Mouse (Mus musculus) heart, adult 11 months (tissue): Measurements from ENCODE around the gene Hyal2.
A peak's percentile ranks its signal among the peaks of the same experiment; 100 is the strongest.
"Not testable (repeated sequence)": the region's sequence is repeated elsewhere in the genome, so short reads cannot be mapped to it uniquely, and the experiment has no call there.

Experiments
- DNase-seq: peaks from one replicate; pipeline ENCODE4 v3.0.0; 2022

Hyal2 gene

GRCm38 (mm10) chr9:107547026-107547425 is 20.7 kb upstream of the Hyal2 start, which contains the start of gene Zmynd10:
Gene Zmynd10 (plus strand): TSS chr9:107547298.
- DNase-seq, result peak; percentile 99

DNA sequence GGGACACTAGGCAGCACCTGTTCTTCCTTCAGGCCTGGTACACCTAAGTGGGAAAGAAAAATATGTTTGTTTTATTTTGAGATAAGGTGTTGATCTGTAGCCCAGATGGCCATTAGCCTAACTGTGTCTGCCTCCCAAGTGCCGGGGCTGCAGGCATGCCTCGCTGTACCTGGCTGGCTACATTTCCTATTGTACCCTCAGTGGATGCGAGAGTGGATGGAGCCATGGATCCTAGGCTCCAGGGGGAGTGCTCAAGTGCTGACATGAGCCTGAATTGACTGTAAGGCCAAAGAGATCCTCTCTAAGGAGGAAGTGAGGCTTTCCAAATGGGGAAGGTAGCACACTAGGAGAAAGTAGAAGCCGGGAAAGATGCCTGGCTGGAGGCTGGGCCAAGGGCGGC is 19.8 kb upstream of the Hyal2 start:
- peak; percentile 91 for DNase-seq

GRCm38 (mm10) chr9:107548820-107549219 is 18.9 kb upstream of the Hyal2 start:
- peak; percentile 92 for DNase-seq

GRCm38 (mm10) chr9:107549297-107550074 is 18.3 kb upstream of the Hyal2 start:
- peak; percentile 94 for DNase-seq

GRCm38 (mm10) chr9:107550491-107551116 is 17.1 kb upstream of the Hyal2 start:
- DNase-seq, result peak; percentile 96

- DNase-seq, result peak; percentile 98
Measured at GRCm38 (mm10) chr9:107551117-107551889, 16.4 kb upstream of the Hyal2 start, which contains the start of gene Rassf1. Gene Rassf1 (plus strand): TSS chr9:107551555.

- no peak for DNase-seq
Measured at GRCm38 (mm10) chr9:107551890-107552355, 15.8 kb upstream of the Hyal2 start.

DNA sequence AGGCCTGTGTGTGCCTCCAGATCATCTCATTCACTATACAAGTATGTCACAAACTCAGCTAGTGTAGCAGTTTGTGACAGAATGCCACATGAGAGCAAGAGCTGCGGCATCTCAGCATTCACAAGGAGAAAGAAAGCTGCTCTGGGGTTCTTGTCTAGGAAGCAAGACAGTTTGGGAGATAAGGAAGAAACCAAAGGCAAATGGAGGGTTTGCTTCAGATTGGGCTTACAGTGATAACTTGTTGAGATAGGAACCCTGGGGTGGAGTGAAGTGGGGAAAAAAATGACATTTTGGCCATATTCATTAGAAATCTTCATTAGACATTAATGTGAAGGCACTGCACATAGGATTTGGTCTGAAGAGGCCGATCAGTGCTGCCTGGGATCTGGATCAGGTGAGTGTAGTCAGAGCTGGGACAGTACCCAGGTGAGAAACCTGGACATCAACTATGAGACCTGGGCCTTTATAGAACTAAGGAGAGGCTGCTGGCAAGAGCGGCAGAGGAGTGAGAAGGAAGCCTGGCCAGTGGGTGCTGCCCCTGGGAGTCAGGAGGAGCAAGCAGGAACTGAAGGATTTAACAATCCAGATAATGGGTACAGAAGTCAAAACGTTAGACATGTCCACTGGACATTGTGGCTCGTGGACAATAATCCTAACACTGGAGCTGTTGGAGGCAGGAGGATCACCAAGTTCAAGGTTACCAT is 14.9 kb upstream of the Hyal2 start:
- peak; percentile 94 for DNase-seq

- peak; percentile 95 for DNase-seq
Measured at GRCm38 (mm10) chr9:107553541-107554318, 14.0 kb upstream of the Hyal2 start.

DNA sequence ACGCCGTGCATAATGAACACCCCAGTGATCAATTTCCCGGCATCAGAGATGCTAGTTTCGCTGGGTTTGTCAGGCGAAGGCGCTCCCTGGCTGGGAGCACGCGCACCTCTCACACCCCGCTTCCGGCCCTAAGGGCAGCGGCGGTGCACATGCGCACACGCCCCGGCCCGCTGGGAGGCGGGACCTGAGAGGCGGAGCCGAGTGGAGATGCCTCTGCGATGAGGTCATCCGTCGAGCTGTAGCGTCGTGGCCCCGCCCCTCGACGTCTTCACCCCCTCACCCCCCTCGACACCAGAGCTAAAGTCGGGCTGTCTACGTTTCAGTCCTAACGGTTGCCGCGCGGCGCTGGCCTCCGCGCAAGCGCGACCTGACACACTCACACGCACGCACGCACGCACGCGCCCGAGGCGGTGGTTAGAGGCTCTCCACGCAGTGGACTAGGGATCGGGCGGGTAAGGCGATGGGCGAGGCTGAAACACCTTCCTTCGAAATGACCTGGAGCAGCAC is 13.4 kb upstream of the Hyal2 start:
- peak; percentile 100 for DNase-seq

DNA sequence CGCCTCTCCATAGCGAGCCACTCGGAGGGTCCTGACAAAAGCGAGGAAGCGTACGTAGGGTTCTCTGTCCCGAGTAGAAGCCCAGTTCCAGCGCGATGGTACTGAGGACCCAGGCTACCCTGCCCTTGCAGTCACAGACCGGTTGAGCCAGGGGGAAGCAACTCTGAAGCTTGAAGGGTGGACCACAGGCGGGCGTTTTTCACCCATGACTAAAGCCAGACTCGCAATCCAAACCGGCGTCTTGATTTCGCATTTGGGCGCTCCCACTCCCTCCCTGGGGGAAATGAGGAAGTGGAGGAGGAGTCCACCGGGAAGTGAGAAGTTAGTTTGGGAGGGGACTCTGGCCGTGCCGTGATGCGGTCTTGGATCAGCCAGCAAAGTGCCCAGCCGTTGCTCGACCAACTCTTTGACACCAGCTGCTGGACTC is 12.7 kb upstream of the Hyal2 start:
- peak; percentile 99 for DNase-seq

GRCm38 (mm10) chr9:107555701-107556100 is 12.0 kb upstream of the Hyal2 start:
- no peak for DNase-seq

- DNase-seq, result no peak
Measured at GRCm38 (mm10) chr9:107556346-107556745, 11.4 kb upstream of the Hyal2 start.

DNA sequence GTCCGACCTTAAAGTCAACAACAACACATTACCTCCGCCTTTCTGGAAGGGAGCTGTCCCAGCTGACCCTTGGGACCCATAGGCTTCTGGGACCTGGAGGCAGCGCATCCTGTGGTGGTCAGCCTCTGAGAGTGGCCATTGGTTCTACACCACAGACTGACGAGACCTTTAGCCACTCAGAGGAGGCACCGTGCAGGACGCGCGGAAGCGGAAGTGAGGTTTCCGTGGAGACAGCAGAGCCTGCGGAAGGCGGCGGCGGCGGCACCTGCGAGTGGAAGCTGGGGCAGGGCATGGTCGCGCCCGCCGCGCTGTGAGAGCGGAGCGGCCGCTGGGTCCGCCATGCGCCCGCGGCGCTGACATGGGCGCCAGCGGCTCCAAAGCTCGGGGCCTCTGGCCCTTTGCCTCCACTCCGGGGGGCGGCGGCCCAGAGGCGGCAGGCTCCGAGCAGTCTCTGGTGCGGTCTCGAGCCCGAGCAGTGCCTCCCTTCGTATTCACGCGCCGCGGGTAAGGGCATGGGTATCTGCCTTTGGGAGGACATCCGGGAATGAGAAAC is 4.6 kb upstream of the Hyal2 start, which contains the start of gene Tusc2:
Tusc2 (plus strand) TSS at position 227 of the 553 bp plus-strand sequence.
- DNase-seq, result peak; percentile 100

DNA sequence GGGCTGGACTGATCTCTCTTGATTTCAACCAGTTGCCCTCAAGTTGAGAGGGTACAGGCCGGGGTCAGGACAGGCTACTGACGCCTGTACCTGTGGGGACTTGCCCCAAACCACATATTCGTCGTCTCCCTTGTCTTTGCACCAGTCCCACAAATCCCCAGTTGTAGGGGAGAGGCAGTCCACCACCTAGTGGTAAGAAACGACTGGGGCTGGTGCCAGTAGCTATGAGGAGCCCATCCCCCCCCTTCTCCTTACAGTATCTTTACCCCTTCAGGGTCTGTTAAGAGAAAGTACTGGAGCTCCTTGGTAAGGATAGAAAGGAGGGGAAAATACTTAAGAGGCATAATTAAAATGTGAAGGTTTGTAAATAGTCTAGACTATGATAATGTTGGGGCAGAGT is 2.2 kb upstream of the Hyal2 start:
- not testable (repeated sequence) for DNase-seq

GRCm38 (mm10) chr9:107566041-107566709 is 1.6 kb upstream of the Hyal2 start:
- peak; percentile 98 for DNase-seq

- peak; percentile 99 for DNase-seq
Measured at GRCm38 (mm10) chr9:107566855-107567254, 890 bp upstream of the Hyal2 start.

GRCm38 (mm10) chr9:107568331-107569261 is 851 bp downstream of the Hyal2 start:
- DNase-seq, result peak; percentile 99

DNA sequence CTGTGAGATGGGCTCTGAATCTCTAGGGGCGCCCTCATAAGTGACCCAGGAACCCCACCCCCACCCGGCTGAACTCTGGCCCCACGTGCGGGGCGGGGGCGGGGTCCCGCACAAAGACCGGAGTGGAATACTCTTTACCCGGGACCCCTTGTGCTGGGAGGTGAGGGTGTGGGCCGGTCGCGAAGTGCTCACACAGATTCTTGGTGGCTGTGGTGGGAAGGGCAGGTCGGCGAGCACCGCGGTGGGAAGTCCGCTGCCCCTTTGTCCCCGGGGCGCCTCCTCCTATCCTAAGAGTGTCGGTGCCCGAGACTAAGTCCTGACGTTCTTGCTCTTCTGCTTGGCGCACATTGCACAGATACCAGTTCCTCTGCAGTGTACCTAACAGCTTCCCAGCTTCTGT is 1.5 kb downstream of the Hyal2 start:
- no peak for DNase-seq
